Mouse (Mus musculus) liver, postnatal 0 days (tissue): ENCODE data around the gene Gja4. TPM values are rescaled to one million over a fixed set of nuclear protein-coding genes. Genes with fewer than 3 reads are reported as not detected.

Experiments
- ATAC-seq: fragments of 200-750 bp; cut with Nextera tagmentation; 2 replicates; pipeline ENCODE4 v1.8.0; 2017; ENCODE audit warnings: mild to moderate bottlenecking, moderate library complexity
- DNase-seq: peaks from one replicate; pipeline ENCODE4 v3.0.0-alpha.2; 2016
- H3K27ac ChIP-seq: fragments of 300-500 bp; sonication (generic); 2 replicates; pipeline ENCODE4 v1.5.1; 2014; ENCODE audit warnings: antibody characterized with exemption, moderate library complexity, mild to moderate bottlenecking, low read depth
- H3K27me3 ChIP-seq: fragments of 300-500 bp; sonication (generic); 2 replicates; pipeline ENCODE4 v1.6.1; 2014; ENCODE audit warnings: low read length, control low read depth, mixed read lengths; ENCODE audit not compliant: insufficient read depth
- H3K36me3 ChIP-seq: fragments of 300-500 bp; sonication (generic); replicated peaks from 2 replicates; pipeline ENCODE4 v1.6.1; 2014; ENCODE audit warnings: mild to moderate bottlenecking, control low read depth, low read length, moderate library complexity, mixed read lengths; ENCODE audit not compliant: insufficient read depth
- H3K4me1 ChIP-seq: fragments of 300-500 bp; sonication (generic); 2 replicates; pipeline ENCODE4 v1.6.1; 2014; ENCODE audit warnings: antibody characterized with exemption, mild to moderate bottlenecking, control low read depth; ENCODE audit not compliant: insufficient read depth
- H3K4me2 ChIP-seq: fragments of 300-500 bp; sonication (generic); 2 replicates; pipeline ENCODE4 v1.6.1; 2014; ENCODE audit warnings: low read depth, mild to moderate bottlenecking, low read length, moderate library complexity, mixed read lengths
- H3K4me3 ChIP-seq: fragments of 300-500 bp; sonication (generic); 2 replicates; pipeline ENCODE4 v1.5.1; 2014; ENCODE audit warnings: low read depth, low read length
- H3K9ac ChIP-seq: fragments of 300-500 bp; sonication (generic); replicated peaks from 2 replicates; pipeline ENCODE4 v1.6.1; 2014; ENCODE audit warnings: mild to moderate bottlenecking, moderate library complexity
- H3K9me3 ChIP-seq: fragments of 300-500 bp; sonication (generic); 2 replicates; pipeline ENCODE4 v1.6.1; 2016; ENCODE audit warnings: mild to moderate bottlenecking, control low read depth, low read length, mixed read lengths
- CTCF ChIP-seq: sonication (generic); IDR thresholded peaks from 2 replicates; pipeline ENCODE4 v1.5.1; 2016; ENCODE audit warnings: antibody characterized with exemption, low read depth
- EP300 ChIP-seq: IDR thresholded peaks from 2 replicates; pipeline ENCODE4 v1.6.1; 2016; ENCODE audit warnings: antibody characterized with exemption, low read depth, mild to moderate bottlenecking
- WGBS: fragments of 180-500 bp; shearing (Covaris S2); extraction: QIAGEN DNeasy Blood & Tissue Kit; methylation state at CpG from one replicate; pipeline ENCODE4 v1.1.7; 2014; ENCODE audit not compliant: insufficient replicate concordance; 5-methylcytosine and 5-hydroxymethylcytosine counted together
- polyA plus RNA-seq: library from polyadenylated mRNA; unstranded; fragments of >200 nt; fragmentation: Nextera tagmentation; extraction: Ambion mirVana; gene quantifications from 2 replicates; pipeline ENCODE4 v1.2.1, GENCODE M21; 2015

Gene Gja4
- polyA plus RNA-seq, 1 experiment from 2014 or later = 3.1 TPM

DNA sequence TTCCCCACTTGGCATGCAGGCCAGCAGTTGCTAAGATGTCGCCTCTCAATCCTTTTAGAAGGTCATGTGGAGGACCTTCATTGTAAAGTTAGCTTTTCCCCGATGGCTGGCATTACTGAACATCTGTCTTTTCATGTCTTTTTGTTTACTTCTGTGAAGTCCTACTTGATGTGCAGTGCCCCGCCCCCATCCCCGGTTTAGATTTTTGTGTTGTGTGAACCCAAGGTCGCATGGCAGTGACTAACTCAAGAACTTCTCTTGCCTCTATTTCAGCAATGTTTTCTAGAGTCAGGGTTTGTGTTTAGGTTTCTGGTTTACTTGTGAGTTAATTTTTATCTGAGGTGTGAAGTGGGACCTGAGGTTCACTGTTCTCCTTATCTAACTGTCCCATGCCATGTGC lies 21.2 kb downstream of the Gja4 start:
- ATAC-seq (no peak), DNase-seq (no peak)
- H3K27me3 ChIP-seq = no peaks in the 10 kb centered on the region
- no peaks in the 10 kb centered on the region for H3K4me1 ChIP-seq
- no peak overlapping the region for H3K4me2 ChIP-seq
- no peak overlapping the region for H3K9ac ChIP-seq
- H3K4me3 ChIP-seq = no peak overlapping the region
- no peak overlapping the region for H3K27ac ChIP-seq
- no peaks in the 10 kb centered on the region for H3K9me3 ChIP-seq
- TF ChIP-seq EP300 (no peak), CTCF (no peak)
- H3K36me3 ChIP-seq = no peaks in the 10 kb centered on the region
- WGBS = 72% methylated on average over 5 of the region's 5 CpGs

DNA sequence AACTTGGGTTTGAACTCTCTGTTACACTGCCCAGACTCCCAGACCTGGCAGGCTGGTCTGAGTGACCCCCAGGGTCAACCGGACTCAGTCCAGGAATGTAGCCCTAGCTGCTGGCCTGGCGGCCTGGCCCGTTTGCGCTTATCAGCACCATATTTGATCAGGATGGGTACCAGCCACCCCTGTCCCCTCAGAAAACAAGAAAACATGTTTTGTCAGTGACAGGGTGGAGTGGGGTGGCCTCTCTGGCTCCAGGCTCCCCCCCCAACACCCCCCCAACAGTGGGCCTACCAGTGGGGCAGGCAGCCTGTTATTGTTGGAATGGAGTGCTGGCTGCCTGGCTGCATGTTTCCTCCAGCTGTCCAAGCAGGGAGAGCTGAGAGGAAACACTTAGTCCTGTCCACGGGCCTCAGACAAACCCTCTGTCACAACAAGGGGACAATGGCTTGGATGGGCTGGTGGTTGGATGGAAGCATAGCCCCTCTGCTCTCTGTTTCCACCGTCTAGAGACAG lies 24.7 kb downstream of the Gja4 start:
- ATAC-seq (no peak), DNase-seq (no peak)
- no peaks in the 10 kb centered on the region for H3K4me1 ChIP-seq
- H3K9ac ChIP-seq = no peak overlapping the region
- no peaks in the 10 kb centered on the region for H3K9me3 ChIP-seq
- no peak for TF ChIP-seq CTCF
- no peak for TF ChIP-seq EP300
- H3K4me2 ChIP-seq = no peak overlapping the region
- no peaks in the 10 kb centered on the region for H3K36me3 ChIP-seq
- H3K4me3 ChIP-seq = no peak overlapping the region
- 53% methylated on average over 6 of the region's 6 CpGs for WGBS
- H3K27ac ChIP-seq = no peak overlapping the region
- H3K27me3 ChIP-seq = no peaks in the 10 kb centered on the region

DNA sequence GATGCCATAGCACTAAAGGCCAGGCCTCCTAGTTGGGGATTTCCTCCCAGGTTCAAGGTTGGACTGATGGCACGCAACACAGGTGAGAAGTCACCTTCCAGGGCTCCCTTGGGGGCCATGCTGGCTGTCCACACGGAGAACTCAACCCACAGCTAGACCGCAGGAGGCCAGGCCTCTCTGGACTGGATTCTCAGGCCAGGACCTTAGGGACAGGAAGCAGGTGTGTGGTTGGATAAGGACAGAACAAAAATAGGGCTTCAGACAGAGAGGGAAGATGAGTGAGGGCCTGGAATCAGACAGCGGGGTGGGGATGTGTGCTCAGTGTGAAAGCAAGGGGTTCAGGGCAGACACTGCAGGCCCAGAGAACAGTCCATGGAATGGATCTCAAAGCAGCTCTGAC lies 26.9 kb downstream of the Gja4 start:
- TF ChIP-seq EP300 (no peak), CTCF (no peak)
- Histone ChIP-seq H3K4me1 (no peaks in the 10 kb centered on the region), H3K27ac (no peak overlapping the region), H3K27me3 (no peaks in the 10 kb centered on the region), H3K36me3 (no peaks in the 10 kb centered on the region), H3K9me3 (no peaks in the 10 kb centered on the region), H3K4me2 (no peak overlapping the region), H3K4me3 (no peak overlapping the region), H3K9ac (no peak overlapping the region)
- DNase-seq (no peak), ATAC-seq (no peak)
- WGBS = 41% methylated on average over 4 of the region's 4 CpGs

DNA sequence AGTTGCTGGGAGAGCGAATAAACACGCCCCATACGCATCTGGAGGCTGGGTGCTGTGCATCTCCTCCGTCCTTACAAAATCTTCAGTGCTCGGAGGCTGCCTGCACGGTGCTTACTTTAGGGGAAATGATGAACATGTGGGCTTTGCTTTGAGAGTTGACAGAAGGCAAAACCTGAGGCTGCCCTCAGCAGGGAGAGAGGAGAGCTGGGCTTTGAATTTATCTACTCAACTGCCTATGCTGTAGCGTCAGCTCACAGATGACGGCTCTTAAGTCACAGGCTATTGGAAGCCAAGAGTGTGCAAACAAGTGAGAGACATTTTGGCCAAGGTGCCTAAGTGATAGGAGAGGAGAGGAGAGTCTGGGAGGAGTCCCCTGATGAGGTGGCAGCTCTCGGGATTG lies 34.6 kb downstream of the Gja4 start:
- WGBS = 72% methylated on average over 9 of the region's 9 CpGs
- no peaks in the 10 kb centered on the region for H3K9me3 ChIP-seq

DNA sequence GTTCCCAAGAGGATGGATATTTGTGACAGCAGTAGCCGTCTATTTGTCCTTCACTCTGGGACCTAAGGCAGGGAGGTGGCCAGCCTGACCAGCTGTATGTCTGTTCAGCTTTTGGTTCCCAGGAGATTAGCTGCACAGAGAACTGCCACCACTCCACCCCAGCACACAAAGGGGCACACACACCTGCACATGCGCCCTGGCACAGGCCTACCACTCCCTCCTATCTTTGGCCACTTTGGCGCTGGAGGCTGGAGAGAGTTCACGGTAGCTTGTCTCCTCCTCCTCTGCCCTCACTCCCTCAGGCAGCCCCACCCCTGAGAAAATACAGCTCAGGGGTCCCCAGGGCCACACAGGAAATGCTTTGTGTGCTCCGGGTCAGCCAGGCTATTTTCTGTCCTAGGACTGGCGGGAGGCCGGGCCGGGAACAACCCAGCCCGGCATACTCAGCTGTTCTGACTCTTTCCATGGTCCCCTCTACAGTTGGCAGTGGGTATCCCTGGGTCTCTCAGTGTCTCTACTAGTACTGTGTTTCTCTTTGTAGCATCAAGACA lies 35.3 kb downstream of the Gja4 start:
- H3K36me3 ChIP-seq = no peaks in the 10 kb centered on the region
- H3K4me3 ChIP-seq = no peak overlapping the region
- H3K27ac ChIP-seq = no peak overlapping the region
- H3K27me3 ChIP-seq = no peaks in the 10 kb centered on the region
- no peak overlapping the region for H3K4me2 ChIP-seq
- H3K4me1 ChIP-seq = no peaks in the 10 kb centered on the region
- H3K9me3 ChIP-seq = no peaks in the 10 kb centered on the region
- 0 out of 2 replicates have a peak, but pooled peaks have one; percentile 23 for ATAC-seq
- DNase-seq = no peak
- WGBS = 56% methylated on average over 9 of the region's 9 CpGs
- no peak for TF ChIP-seq CTCF
- TF ChIP-seq EP300 = no peak
- H3K9ac ChIP-seq = no peak overlapping the region

More for the DNA sequence above, 34.6 kb downstream of the Gja4 start:
- H3K27ac ChIP-seq = no peak overlapping the region
- no peak overlapping the region for H3K4me3 ChIP-seq
- ATAC-seq (no peak), DNase-seq (no peak)
- TF ChIP-seq EP300 = no peak
- TF ChIP-seq CTCF = no peak
- no peaks in the 10 kb centered on the region for H3K4me1 ChIP-seq
- no peak overlapping the region for H3K4me2 ChIP-seq
- no peaks in the 10 kb centered on the region for H3K27me3 ChIP-seq
- no peaks in the 10 kb centered on the region for H3K36me3 ChIP-seq
- no peak overlapping the region for H3K9ac ChIP-seq

DNA sequence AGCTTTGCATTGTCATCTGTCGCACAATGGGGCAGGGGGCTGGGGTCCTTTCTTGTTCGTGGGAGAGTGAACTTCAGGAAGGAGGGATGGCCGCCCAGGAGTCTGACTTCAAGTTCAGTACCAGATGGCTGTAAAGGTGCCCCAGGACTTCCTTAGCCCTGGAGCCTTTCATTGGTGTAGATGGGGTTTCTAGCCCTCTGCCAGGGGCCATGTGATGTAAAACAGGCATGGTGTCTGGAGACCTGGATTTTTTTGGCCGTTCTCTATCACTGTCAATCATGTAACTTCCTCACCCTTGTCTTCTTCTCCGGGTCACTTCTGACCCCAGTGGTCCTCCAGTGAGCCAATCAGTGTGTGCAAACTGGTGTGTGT lies 49.7 kb downstream of the Gja4 start:
- Histone ChIP-seq H3K4me3 (no peak overlapping the region), H3K36me3 (no peaks in the 10 kb centered on the region), H3K9ac (no peak overlapping the region), H3K27ac (peak overlapping the region; percentile 17; the same call in 1 of the 2 replicates), H3K27me3 (no peaks in the 10 kb centered on the region), H3K9me3 (no peaks in the 10 kb centered on the region), H3K4me1 (no peaks in the 10 kb centered on the region), H3K4me2 (no peak overlapping the region)
- 48% methylated on average over 5 of the region's 5 CpGs for WGBS
- ATAC-seq = no peak
- no peak for TF ChIP-seq CTCF
- TF ChIP-seq EP300 = no peak
- DNase-seq = no peak
